Comparison of ENCODE assay signal across 8 mouse cellular contexts in genomic region chr12:118529428-118530361, GRCm38 (mm10).
DNase-seq lines count a peak whose midpoint lies in the region; ATAC-seq lines count a peak whose summit lies in the region.

No protein-coding gene starts in this region.

- no peaks in the 10 kb centered on the region for H3K9me3 ChIP-seq in forebrain, embryonic 13.5 days (replicated peaks)
- no peaks in the 10 kb centered on the region for H3K9me3 ChIP-seq in midbrain, embryonic 15.5 days

- H3K27me3 ChIP-seq in forebrain, embryonic 13.5 days, result peaks cover 39% of the 10 kb centered on the region
- H3K27me3 ChIP-seq in midbrain, embryonic 15.5 days (replicated peaks), result peaks cover 13% of the 10 kb centered on the region

- peak overlapping the region; percentile 64 for H3K4me2 ChIP-seq in forebrain, embryonic 13.5 days
- H3K4me2 ChIP-seq in midbrain, embryonic 15.5 days, result peak overlapping the region; percentile 64

- H3K4me1 ChIP-seq in forebrain, embryonic 13.5 days, result peaks cover 15% of the 10 kb centered on the region
- H3K4me1 ChIP-seq in midbrain, embryonic 15.5 days, result peaks cover 15% of the 10 kb centered on the region

- peak; percentile 67; the same call in 1 of the 2 replicates for ATAC-seq in forebrain, embryonic 13.5 days
- ATAC-seq in midbrain, embryonic 15.5 days (replicated peaks), result peak; percentile 68

- H3K4me3 ChIP-seq in forebrain, embryonic 13.5 days, result peak overlapping the region; percentile 32
- peak overlapping the region; percentile 34 for H3K4me3 ChIP-seq in midbrain, embryonic 15.5 days

- H3K27ac ChIP-seq in forebrain, embryonic 13.5 days, result 0 out of 2 replicates have a peak overlapping the region, but pooled peaks have one; percentile 6
- H3K27ac ChIP-seq in midbrain, embryonic 15.5 days, result no peak overlapping the region

- 3% methylated on average over 36 of the region's 36 CpGs for WGBS in forebrain, embryonic 13.5 days
- WGBS in midbrain, embryonic 15.5 days, result 8% methylated on average over 36 of the region's 36 CpGs

- peak overlapping the region; percentile 45; the same call in 1 of the 2 replicates for H3K9ac ChIP-seq in forebrain, embryonic 13.5 days
- peak overlapping the region; percentile 36; the same call in 1 of the 2 replicates for H3K9ac ChIP-seq in midbrain, embryonic 15.5 days

- DNase-seq in embryo, embryonic 10 days (ENCODE audit: low spot score), result peak; percentile 61
- DNase-seq in embryo, embryonic 9.5 days (ENCODE audit: extremely low spot score), result no peak
- peak; percentile 18 for DNase-seq in kidney, adult 9 months
- DNase-seq in urinary bladder, postnatal 36 days (ENCODE audit: low spot score in 2 of 2), result no peak
- no peak for DNase-seq in right cerebral cortex, postnatal 10 days (ENCODE audit: low spot score in 2 of 2)
- DNase-seq in frontal cortex, adult 2 months (ENCODE audit: extremely low spot score in 1 of 2, low spot score in 1 of 2), result no peak

- no peaks in the 10 kb centered on the region for H3K36me3 ChIP-seq in forebrain, embryonic 13.5 days (ENCODE audit: poor library complexity, severe bottlenecking)
- H3K36me3 ChIP-seq in midbrain, embryonic 15.5 days (replicated peaks), result no peaks in the 10 kb centered on the region

Comparison
In these comparisons a context has a peak if more than half of its experiments do, and no peak if none do; other contexts are left out.
1. DNase-seq: peak in embryo, embryonic 10 days (single experiment) and kidney, adult 9 months (single experiment); none in embryo, embryonic 9.5 days (single experiment), urinary bladder, postnatal 36 days (0 of 2), right cerebral cortex, postnatal 10 days (0 of 2) and frontal cortex, adult 2 months (0 of 2).